Mouse (Mus musculus) cerebellum, adult 9-11 months (tissue): Measurements from ENCODE around the gene Cntn5.

Experiments used
- DNase-seq: peaks from one replicate; pipeline ENCODE4 v3.0.0; 2022

Gene Cntn5

GRCm38 (mm10) chr9:9882779-9883383, 1021.7 kb downstream of the Cntn5 start:
- no peak for DNase-seq

GRCm38 (mm10) chr9:9872112-9873035, 1032.2 kb downstream of the Cntn5 start:
- no peak for DNase-seq

- DNase-seq, result no peak
Observed at GRCm38 (mm10) chr9:9860631-9861030, 1043.9 kb downstream of the Cntn5 start.

- DNase-seq, result no peak
Observed at GRCm38 (mm10) chr9:9859323-9859722, 1045.3 kb downstream of the Cntn5 start.

- no peak for DNase-seq
Observed at GRCm38 (mm10) chr9:9854791-9855190, 1049.8 kb downstream of the Cntn5 start.

- DNase-seq, result no peak
Observed at GRCm38 (mm10) chr9:9830231-9830630, 1074.3 kb downstream of the Cntn5 start.

- DNase-seq, result no peak
Observed at GRCm38 (mm10) chr9:9819963-9820362, 1084.6 kb downstream of the Cntn5 start.

- DNase-seq, result no peak
Observed at GRCm38 (mm10) chr9:9817477-9817876, 1087.1 kb downstream of the Cntn5 start.

GRCm38 (mm10) chr9:9799546-9799945, 1105.0 kb downstream of the Cntn5 start:
- no peak for DNase-seq

- DNase-seq, result no peak
Observed at GRCm38 (mm10) chr9:9783680-9784079, 1120.9 kb downstream of the Cntn5 start.

GRCm38 (mm10) chr9:9781157-9781884, 1123.3 kb downstream of the Cntn5 start:
- no peak for DNase-seq

GRCm38 (mm10) chr9:9779646-9780045, 1124.9 kb downstream of the Cntn5 start:
- no peak for DNase-seq

GRCm38 (mm10) chr9:9770777-9771176, 1133.8 kb downstream of the Cntn5 start:
- DNase-seq, result no peak

- no peak for DNase-seq
Observed at GRCm38 (mm10) chr9:9769659-9770058, 1134.9 kb downstream of the Cntn5 start.

GRCm38 (mm10) chr9:9718145-9718544, 1186.4 kb downstream of the Cntn5 start:
- DNase-seq, result no peak

GRCm38 (mm10) chr9:9708671-9709070, 1195.9 kb downstream of the Cntn5 start:
- DNase-seq, result no peak

- no peak for DNase-seq
Observed at GRCm38 (mm10) chr9:9707766-9708165, 1196.8 kb downstream of the Cntn5 start.

- no peak for DNase-seq
Observed at GRCm38 (mm10) chr9:9705180-9705579, 1199.4 kb downstream of the Cntn5 start.

GRCm38 (mm10) chr9:9696636-9697035, 1207.9 kb downstream of the Cntn5 start:
- DNase-seq, result no peak

- DNase-seq, result no peak
Observed at GRCm38 (mm10) chr9:9682348-9682884, 1222.2 kb downstream of the Cntn5 start.

- no peak for DNase-seq
Observed at GRCm38 (mm10) chr9:9676078-9676477, 1228.5 kb downstream of the Cntn5 start.

- DNase-seq, result no peak
Observed at GRCm38 (mm10) chr9:9674531-9674930, 1230.0 kb downstream of the Cntn5 start.
